Mouse (Mus musculus): ENCODE measurements around the gene Ergic1. TPM values are rescaled to one million over a fixed set of nuclear protein-coding genes. Genes with fewer than 3 reads are reported as not detected.
A peak's percentile ranks its signal among the peaks of the same experiment; 100 is the strongest.

Ergic1 gene
- polyA plus RNA-seq, 1 experiment, result 93.3 TPM

DNA sequence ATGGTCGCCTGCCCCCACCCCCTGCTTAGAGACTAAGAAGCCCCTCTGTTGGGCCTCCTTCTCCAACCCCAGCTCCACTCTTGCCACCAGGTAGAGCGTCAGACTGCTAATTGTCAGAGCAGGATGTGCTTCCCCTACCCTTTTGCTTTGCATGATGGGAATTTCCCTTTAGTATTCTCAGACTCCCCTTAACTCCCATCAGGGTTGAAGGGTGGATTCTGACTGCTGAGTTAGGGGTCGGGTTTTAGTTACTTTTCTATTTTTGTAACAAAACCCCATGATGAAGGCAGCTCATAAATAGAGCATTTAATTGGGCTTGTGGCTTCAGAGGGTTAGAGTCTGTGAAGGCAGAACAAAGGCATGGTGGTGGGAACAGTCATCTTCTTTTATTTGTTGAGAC lies 8.3 kb upstream of the Ergic1 start:
- DNase-seq, result no peak
- H3K4me3 ChIP-seq (replicated peaks; ENCODE audit: extremely low read depth, low read depth, low read length), result no peak overlapping the region
- no peak for TF ChIP-seq POLR2A (IDR thresholded peaks at IDR 0.05; ENCODE audit: borderline replicate concordance, extremely low read depth, low read depth, low read length)
- no peak for TF ChIP-seq CTCF (IDR thresholded peaks at IDR 0.05; ENCODE audit: insufficient read depth, low read length)
- peaks cover 4% of the 10 kb centered on the region; the same call in 1 of the 2 replicates for H3K4me1 ChIP-seq (ENCODE audit: control insufficient read depth, insufficient read depth, low read length)
- 73% methylated on average over 3 of the region's 3 CpGs for WGBS

DNA sequence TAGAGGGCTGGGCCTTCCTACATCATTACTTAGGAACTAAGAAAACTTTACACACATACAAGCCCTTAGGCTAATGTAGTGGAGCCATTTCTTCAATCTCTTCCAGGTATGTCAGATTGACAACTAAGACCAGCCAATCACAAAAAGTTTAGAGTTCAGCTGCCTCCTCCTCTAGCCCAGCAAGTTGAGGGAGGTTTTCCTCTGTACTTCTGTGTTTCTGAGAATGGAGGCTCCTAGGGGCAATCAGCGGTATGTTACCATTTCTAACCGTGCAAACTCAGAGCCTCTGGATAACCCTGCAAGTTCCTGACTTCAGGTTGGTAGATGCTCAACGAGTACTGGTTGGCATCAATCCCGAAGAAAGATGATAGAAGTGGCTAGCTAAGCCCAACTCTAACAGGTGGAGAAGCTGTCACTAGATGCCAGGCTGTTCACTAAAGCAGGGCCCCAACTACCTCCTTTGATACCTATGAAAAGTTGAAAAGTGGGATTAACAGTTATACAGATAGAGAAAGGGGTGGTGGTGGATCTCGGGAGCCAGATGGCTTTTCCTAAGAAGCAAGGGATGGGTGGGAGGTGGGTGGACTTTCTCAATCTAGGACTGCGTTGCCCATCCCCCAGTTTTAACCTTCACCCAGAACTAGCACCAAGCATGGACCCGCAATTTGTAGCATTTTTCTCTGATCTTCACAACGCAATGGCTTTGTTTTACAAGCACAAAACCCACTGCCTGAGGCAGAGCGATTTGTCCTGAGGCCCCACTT lies 581 bp upstream of the Ergic1 start:
- WGBS, result 29% methylated on average over 9 of the region's 9 CpGs

GRCm38 (mm10) chr17:26561651-26562181 lies 427 bp downstream of the Ergic1 start, which contains the start of gene Dusp1:
TSS of gene Dusp1 (minus strand) at chr17:26562128.
- Histone ChIP-seq H3K4me1 (ENCODE audit: control insufficient read depth, insufficient read depth, low read length) (peaks cover 12% of the 10 kb centered on the region), H3K4me3 (replicated peaks; ENCODE audit: extremely low read depth, low read depth, low read length) (peak within 1 kb of the TSS; percentile 67)
- under 1% methylated on average over 25 of the region's 25 CpGs for WGBS
- TF ChIP-seq POLR2A (IDR thresholded peaks at IDR 0.05; ENCODE audit: borderline replicate concordance, extremely low read depth, low read depth, low read length) (no peak), CTCF (IDR thresholded peaks at IDR 0.05; ENCODE audit: insufficient read depth, low read length) (no peak)
- no peak for DNase-seq

More for the DNA sequence above, 581 bp upstream of the Ergic1 start:
- DNase-seq, result no peak
- no peak for TF ChIP-seq CTCF (IDR thresholded peaks at IDR 0.05; ENCODE audit: insufficient read depth, low read length)
- TF ChIP-seq POLR2A (IDR thresholded peaks at IDR 0.05; ENCODE audit: borderline replicate concordance, extremely low read depth, low read depth, low read length), result no peak
- peaks cover 12% of the 10 kb centered on the region for H3K4me1 ChIP-seq (ENCODE audit: control insufficient read depth, insufficient read depth, low read length)
- peak overlapping the region; percentile 63 for H3K4me3 ChIP-seq (replicated peaks; ENCODE audit: extremely low read depth, low read depth, low read length)

GRCm38 (mm10) chr17:26562292-26562691 lies 1.0 kb downstream of the Ergic1 start:
- Histone ChIP-seq H3K4me3 (replicated peaks; ENCODE audit: extremely low read depth, low read depth, low read length) (peak overlapping the region; percentile 67), H3K4me1 (ENCODE audit: control insufficient read depth, insufficient read depth, low read length) (peaks cover 12% of the 10 kb centered on the region)
- TF ChIP-seq CTCF (IDR thresholded peaks at IDR 0.05; ENCODE audit: insufficient read depth, low read length) (no peak), POLR2A (IDR thresholded peaks at IDR 0.05; ENCODE audit: borderline replicate concordance, extremely low read depth, low read depth, low read length) (no peak)
- no peak for DNase-seq
- 65% methylated on average over 4 of the region's 4 CpGs for WGBS

- DNase-seq, result no peak
- Histone ChIP-seq H3K4me3 (replicated peaks; ENCODE audit: extremely low read depth, low read depth, low read length) (no peak overlapping the region), H3K4me1 (ENCODE audit: control insufficient read depth, insufficient read depth, low read length) (peaks cover 16% of the 10 kb centered on the region)
- TF ChIP-seq CTCF (IDR thresholded peaks at IDR 0.05; ENCODE audit: insufficient read depth, low read length) (no peak), POLR2A (IDR thresholded peaks at IDR 0.05; ENCODE audit: borderline replicate concordance, extremely low read depth, low read depth, low read length) (no peak)
- WGBS, result 83% methylated on average over 6 of the region's 6 CpGs
These were observed 2.2 kb downstream of the Ergic1 start for GRCm38 (mm10) chr17:26563476-26563875.

GRCm38 (mm10) chr17:26564439-26564838 lies 3.1 kb downstream of the Ergic1 start:
- 66% methylated on average over 9 of the region's 9 CpGs for WGBS
- peaks cover 16% of the 10 kb centered on the region for H3K4me1 ChIP-seq (ENCODE audit: control insufficient read depth, insufficient read depth, low read length)
- no peak for DNase-seq
- H3K4me3 ChIP-seq (replicated peaks; ENCODE audit: extremely low read depth, low read depth, low read length), result no peak overlapping the region
- TF ChIP-seq POLR2A (IDR thresholded peaks at IDR 0.05; ENCODE audit: borderline replicate concordance, extremely low read depth, low read depth, low read length), result no peak
- TF ChIP-seq CTCF (IDR thresholded peaks at IDR 0.05; ENCODE audit: insufficient read depth, low read length), result no peak

DNA sequence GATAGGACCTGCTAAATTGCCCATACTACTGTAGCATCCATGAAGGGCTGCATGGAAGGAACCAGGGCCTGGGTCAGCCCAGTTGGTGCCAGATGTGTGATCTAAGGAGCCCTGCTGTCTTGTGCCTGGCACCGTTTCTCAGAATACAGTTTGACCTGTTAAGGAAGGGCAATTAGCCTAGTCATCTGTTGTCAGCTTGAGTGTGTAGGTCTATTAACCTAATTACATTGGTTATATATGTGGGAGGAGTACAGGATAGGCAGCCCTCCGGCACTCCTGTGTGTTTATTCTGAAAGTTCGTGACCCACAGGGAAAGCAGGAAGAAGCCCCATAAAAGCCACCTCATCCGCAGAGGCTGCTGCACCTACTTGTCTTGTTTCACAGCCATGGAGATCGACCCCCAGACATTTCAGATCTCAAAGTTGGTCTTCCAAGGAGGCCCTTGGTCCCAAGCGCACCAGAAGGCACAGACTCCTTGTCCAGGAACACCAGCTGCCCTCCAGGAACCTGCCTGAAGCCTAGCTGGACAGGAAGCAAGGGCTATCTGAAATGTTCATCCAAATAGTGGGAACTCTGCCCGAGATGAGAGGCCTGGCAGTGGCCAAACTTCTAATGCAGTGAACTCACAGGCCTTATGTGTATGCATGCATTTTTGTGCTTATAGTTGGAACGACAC lies 6.0 kb downstream of the Ergic1 start:
- Histone ChIP-seq H3K4me3 (replicated peaks; ENCODE audit: extremely low read depth, low read depth, low read length) (no peak overlapping the region), H3K4me1 (ENCODE audit: control insufficient read depth, insufficient read depth, low read length) (peaks cover 14% of the 10 kb centered on the region)
- TF ChIP-seq CTCF (IDR thresholded peaks at IDR 0.05; ENCODE audit: insufficient read depth, low read length) (no peak), POLR2A (IDR thresholded peaks at IDR 0.05; ENCODE audit: borderline replicate concordance, extremely low read depth, low read depth, low read length) (no peak)
- 41% methylated on average over 8 of the region's 8 CpGs for WGBS
- no peak for DNase-seq

DNA sequence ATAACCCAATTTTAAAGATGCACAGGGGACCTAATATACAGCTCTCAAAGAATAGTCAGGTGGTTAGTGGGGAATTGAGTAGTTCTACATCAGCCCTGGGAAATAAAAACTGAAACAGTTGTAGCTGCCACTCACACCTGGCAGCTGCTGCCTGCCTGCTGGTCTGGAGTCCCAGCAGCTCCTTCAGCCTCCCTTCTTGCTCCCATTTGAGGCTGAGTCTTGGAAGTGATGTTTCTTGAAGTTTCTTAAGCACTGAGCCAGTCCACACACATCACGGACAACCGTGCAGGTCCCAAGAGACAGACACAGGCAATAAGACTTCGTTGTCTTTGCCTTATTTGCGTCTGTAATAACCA lies 6.5 kb downstream of the Ergic1 start:
- 91% methylated on average over 4 of the region's 4 CpGs for WGBS
- no peak for TF ChIP-seq CTCF (IDR thresholded peaks at IDR 0.05; ENCODE audit: insufficient read depth, low read length)
- no peak for TF ChIP-seq POLR2A (IDR thresholded peaks at IDR 0.05; ENCODE audit: borderline replicate concordance, extremely low read depth, low read depth, low read length)
- H3K4me1 ChIP-seq (ENCODE audit: control insufficient read depth, insufficient read depth, low read length), result peaks cover 11% of the 10 kb centered on the region
- no peak for DNase-seq
- no peak overlapping the region for H3K4me3 ChIP-seq (replicated peaks; ENCODE audit: extremely low read depth, low read depth, low read length)

DNA sequence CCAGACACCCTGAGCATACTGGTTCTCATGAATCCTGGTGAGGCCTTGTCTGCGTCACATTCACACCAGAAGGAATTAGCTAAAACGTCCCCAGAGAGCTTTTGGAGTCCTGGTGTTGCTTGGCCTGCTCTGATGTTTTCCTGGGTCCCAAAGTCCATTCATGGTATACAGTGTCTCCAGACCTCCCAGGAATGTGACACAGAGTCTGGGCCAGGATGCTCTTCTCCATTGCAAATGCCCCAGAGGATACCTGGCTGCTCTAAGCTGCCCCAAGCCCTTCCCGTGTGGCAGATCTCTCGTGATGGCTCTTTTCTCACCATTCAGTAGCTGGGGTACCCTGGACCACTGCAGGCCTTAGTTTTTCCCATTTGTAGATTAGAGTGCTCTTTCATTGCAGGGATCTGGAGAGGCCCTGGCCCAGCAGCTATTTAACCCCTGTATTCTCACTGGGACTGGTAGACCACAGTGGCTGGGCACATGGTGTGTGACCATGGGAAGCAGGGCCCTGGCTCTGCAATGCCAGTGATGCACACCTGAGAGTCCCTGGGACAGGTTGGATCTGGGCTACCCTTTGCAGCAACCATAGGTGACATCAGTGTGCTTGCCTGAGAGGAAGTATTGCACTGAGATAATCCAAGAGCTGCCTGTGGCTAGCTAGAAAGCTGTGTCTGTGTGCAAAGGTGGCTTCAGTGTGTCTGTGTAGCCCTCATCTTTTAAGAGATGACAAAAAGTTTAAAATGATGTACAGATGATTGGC lies 8.5 kb downstream of the Ergic1 start:
- DNase-seq, result no peak
- 86% methylated on average over 4 of the region's 4 CpGs for WGBS
- Histone ChIP-seq H3K4me1 (ENCODE audit: control insufficient read depth, insufficient read depth, low read length) (peaks cover 18% of the 10 kb centered on the region), H3K4me3 (replicated peaks; ENCODE audit: extremely low read depth, low read depth, low read length) (no peak overlapping the region)
- TF ChIP-seq POLR2A (IDR thresholded peaks at IDR 0.05; ENCODE audit: borderline replicate concordance, extremely low read depth, low read depth, low read length), result no peak
- no peak for TF ChIP-seq CTCF (IDR thresholded peaks at IDR 0.05; ENCODE audit: insufficient read depth, low read length)

Data from lung, adult 2 months (tissue).